Mouse (Mus musculus): Measurements from ENCODE around the gene Cuta. TPM values are rescaled to one million over a fixed set of nuclear protein-coding genes. Genes with fewer than 3 reads are reported as not detected.

The Cuta gene
- polyA plus RNA-seq, 1 experiment from 2014 or later, result 127 TPM

DNA sequence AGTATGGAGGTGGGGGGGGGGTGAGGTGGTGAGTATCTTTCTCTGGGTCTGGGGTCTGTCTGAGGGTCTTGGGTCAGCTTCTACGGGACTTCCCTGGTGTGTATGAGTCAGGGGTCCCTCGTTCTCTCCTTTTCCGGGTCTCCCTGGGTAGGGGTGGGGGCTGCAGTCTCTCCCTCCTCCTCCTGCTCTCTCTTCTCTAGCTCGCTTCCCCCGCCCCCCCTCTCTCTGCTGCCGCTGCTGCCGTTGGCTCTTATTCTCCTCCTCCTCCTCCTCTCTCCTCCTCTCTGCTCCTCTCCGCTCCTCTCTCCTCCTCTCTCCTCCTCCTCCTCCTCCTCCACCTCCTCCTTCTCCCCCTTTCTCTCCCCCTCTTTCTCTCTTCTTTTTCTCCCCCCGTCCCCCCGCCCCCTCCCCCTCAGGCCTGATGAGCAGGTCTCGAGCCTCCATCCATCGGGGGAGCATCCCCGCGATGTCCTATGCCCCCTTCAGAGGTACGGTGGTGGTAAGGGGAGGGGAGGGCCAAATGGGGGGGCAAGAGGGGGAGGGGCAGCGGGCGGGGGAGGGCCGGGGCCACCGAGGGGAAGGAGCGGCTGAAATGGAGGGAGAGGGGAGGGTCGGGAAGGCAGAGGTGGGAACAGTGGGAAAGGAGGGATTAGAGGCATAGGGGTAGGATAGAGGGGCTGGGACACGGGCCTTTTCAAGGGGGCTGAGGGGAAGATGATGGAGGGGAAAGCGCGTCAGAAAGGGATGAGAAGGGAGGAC is 1.8 kb upstream of the Cuta start, which contains the start of gene Syngap1:
Syngap1 (plus strand) TSS at position 223 of the 759 bp plus-strand sequence.
- H3K27me3 ChIP-seq (replicated peaks), result no peaks in the 10 kb centered on the region
- WGBS, result 2% methylated on average over 18 of the region's 24 CpGs
- no peaks in the 10 kb centered on the region for H3K9me3 ChIP-seq
- peak within 1 kb of the TSS; percentile 98 for H3K4me2 ChIP-seq
- H3K4me3 ChIP-seq, result peak within 1 kb of the TSS; percentile 81
- peak within 1 kb of the TSS; percentile 94 for H3K27ac ChIP-seq
- peak within 1 kb of the TSS; percentile 63 for H3K9ac ChIP-seq
- H3K4me1 ChIP-seq, result peaks cover 63% of the 10 kb centered on the region
- H3K36me3 ChIP-seq (replicated peaks), result no peaks in the 10 kb centered on the region
- peak; percentile 3; the same call in 1 of the 2 replicates for ATAC-seq (replicated peaks)

DNA sequence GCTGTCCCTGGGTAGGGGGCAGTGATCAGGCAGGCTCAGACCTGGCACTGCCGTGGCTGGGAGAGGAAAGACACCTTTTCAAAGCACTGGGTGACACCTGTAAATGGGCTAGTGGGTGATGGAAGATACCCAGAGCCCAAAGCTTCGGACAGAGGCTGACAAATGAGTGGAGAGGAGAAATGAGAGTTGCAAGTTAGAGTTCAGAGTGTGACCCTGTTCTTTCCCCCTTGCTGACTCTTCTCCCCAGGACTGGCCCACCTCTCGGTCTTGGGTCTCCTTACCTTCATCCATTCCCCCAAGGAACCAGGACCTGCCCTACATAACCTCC is 568 bp upstream of the Cuta start:
- Histone ChIP-seq H3K36me3 (replicated peaks) (0 out of 2 replicates have a peak, but pooled peaks cover 5% of the 10 kb centered on the region), H3K9me3 (no peaks in the 10 kb centered on the region), H3K4me2 (peak overlapping the region; percentile 98), H3K4me3 (peak overlapping the region; percentile 81), H3K4me1 (peaks cover 50% of the 10 kb centered on the region), H3K27ac (peak overlapping the region; percentile 94), H3K27me3 (replicated peaks) (no peaks in the 10 kb centered on the region), H3K9ac (peak overlapping the region; percentile 56)
- peak; percentile 2; the same call in 1 of the 2 replicates for ATAC-seq (replicated peaks)
- WGBS, result 2% methylated on average over 3 of the region's 3 CpGs

DNA sequence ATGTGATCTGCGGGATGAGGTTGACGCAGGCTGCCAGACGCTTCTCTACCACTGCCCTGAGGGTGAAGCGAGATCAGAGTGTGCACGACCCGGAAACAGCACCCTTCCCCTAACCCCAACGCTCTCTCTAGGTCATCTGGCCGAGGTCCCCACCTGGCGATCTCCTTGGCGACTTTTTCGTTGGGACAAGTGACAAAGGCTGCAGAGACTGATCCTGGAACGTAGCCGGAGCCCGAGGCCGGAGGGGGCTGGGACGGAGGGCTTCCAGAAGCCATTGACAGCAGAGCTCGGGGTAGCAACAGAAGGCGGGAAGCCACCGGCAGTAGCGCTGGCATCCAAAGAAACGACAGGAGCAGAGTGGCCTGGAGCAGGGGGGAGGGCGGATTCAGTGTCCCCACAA is 638 bp downstream of the Cuta start:
- peak overlapping the region; percentile 81 for H3K4me3 ChIP-seq
- ATAC-seq (replicated peaks), result no peak
- H3K4me1 ChIP-seq, result peaks cover 54% of the 10 kb centered on the region
- H3K9me3 ChIP-seq, result no peaks in the 10 kb centered on the region
- WGBS, result under 1% methylated on average over 22 of the region's 22 CpGs
- no peaks in the 10 kb centered on the region for H3K27me3 ChIP-seq (replicated peaks)
- H3K27ac ChIP-seq, result peak overlapping the region; percentile 94
- H3K36me3 ChIP-seq (replicated peaks), result 0 out of 2 replicates have a peak, but pooled peaks cover 5% of the 10 kb centered on the region
- peak overlapping the region; percentile 62 for H3K9ac ChIP-seq
- peak overlapping the region; percentile 98 for H3K4me2 ChIP-seq

DNA sequence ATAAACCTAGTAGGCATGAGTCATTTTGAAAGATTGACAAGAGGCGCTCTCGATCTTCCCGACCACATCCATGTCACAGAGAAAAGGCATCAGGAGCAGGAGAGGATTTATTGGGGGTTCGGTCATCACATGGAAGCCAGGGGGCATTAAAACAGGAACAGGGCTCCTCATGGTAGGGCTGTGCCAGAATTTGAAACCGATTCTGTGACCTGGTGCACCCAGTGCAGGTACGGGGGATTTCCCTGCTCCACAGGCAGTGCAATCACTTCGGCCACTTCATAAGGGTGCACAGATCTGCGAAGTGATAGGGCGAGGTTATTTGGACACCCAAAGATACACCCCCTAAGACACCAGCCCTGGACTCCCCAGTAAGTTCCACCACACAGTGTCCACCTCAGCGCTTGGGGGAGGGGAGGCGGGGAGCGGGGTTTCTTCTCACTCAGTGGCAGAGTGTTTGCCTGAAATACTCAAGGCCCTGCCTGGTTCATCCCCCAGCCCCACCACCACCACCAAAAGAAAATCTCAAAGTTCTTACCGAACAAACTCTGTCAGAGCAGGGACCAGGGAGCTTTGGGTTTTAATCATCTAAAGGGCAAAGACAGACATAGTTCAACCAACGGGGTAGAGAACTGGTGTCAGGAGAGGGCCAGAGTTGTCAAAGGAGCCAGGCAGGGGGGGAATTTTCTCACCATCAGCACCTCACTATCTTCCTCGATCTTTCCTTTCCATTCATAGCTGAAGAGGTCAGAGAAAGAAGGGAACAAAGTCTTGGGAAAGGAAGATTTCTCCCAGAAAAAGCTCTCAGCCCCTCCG is 1.3 kb downstream of the Cuta start:
- 65% methylated on average over 16 of the region's 16 CpGs for WGBS
- Histone ChIP-seq H3K9ac (peak overlapping the region; percentile 62), H3K27ac (no peak overlapping the region; the same call in 1 of the 2 replicates), H3K27me3 (replicated peaks) (no peaks in the 10 kb centered on the region), H3K4me2 (peak overlapping the region; percentile 98), H3K4me1 (peaks cover 59% of the 10 kb centered on the region), H3K9me3 (no peaks in the 10 kb centered on the region), H3K4me3 (peak overlapping the region; percentile 81), H3K36me3 (replicated peaks) (0 out of 2 replicates have a peak, but pooled peaks cover 5% of the 10 kb centered on the region)
- no peak for ATAC-seq (replicated peaks)

DNA sequence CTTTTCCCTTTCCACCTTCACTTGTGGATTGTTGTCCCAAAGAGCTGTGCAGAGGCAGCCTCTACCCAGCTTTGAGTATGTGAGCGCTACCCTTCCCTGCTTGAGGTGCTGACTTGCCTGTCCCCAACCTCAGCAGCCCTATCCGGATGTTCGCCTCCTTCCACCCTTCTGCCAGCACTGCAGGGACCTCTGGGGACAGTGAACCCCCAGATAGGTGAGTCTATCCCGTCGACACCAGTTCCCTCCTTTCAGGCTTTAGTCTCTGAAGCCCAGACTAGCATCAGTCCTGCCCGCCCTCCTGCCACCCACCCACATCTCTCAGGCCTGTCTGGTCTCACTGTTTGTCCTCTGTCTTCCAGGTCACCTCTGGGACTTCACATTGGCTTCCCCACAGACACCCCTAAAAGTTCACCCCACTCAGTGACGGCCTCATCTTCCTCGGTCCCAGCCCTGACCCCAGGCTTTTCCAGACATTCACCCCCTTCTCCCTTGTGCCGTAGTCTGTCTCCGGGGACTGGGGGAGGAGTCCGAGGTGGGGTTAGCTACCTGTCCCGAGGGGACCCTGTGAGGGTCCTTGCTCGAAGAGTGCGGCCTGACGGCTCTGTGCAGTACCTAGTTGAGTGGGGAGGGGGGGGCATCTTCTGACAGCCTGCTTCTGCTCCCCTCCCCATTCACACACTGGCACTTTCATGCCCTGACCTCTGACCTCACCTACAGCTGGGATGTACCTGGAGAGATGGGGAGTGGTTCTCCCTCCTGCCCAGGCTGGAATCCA is 2.3 kb downstream of the Cuta start:
- Histone ChIP-seq H3K27me3 (replicated peaks) (no peaks in the 10 kb centered on the region), H3K4me3 (no peak overlapping the region), H3K4me2 (no peak overlapping the region), H3K27ac (no peak overlapping the region), H3K9ac (no peak overlapping the region), H3K4me1 (peaks cover 54% of the 10 kb centered on the region), H3K9me3 (no peaks in the 10 kb centered on the region), H3K36me3 (replicated peaks) (0 out of 2 replicates have a peak, but pooled peaks cover 5% of the 10 kb centered on the region)
- 88% methylated on average over 15 of the region's 15 CpGs for WGBS
- ATAC-seq (replicated peaks), result no peak

DNA sequence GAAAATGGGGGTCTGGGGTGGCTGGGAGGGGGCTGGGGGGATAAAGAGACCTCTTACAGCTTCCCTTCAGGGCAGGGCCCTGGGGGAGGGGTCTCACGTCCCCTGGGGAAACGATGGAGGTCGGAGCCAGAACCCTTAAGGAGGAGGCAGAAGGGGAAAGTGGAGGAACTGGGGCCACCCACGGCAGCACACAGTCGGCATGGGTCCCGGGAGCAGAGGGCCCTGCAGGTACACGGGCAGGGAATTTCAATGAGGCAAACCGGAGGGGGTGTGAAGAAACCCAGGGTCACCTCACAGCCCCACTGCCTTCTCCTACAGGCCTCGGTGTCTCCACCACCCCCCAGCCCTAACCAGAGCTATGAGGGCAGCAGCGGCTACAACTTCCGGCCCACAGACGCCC is 2.9 kb downstream of the Cuta start:
- no peak overlapping the region for H3K27ac ChIP-seq
- H3K4me1 ChIP-seq, result peaks cover 53% of the 10 kb centered on the region
- H3K4me3 ChIP-seq, result no peak overlapping the region
- H3K36me3 ChIP-seq (replicated peaks), result 0 out of 2 replicates have a peak, but pooled peaks cover 5% of the 10 kb centered on the region
- H3K27me3 ChIP-seq (replicated peaks), result no peaks in the 10 kb centered on the region
- no peak for ATAC-seq (replicated peaks)
- no peaks in the 10 kb centered on the region for H3K9me3 ChIP-seq
- no peak overlapping the region for H3K4me2 ChIP-seq
- WGBS, result 82% methylated on average over 10 of the region's 12 CpGs
- no peak overlapping the region for H3K9ac ChIP-seq

DNA sequence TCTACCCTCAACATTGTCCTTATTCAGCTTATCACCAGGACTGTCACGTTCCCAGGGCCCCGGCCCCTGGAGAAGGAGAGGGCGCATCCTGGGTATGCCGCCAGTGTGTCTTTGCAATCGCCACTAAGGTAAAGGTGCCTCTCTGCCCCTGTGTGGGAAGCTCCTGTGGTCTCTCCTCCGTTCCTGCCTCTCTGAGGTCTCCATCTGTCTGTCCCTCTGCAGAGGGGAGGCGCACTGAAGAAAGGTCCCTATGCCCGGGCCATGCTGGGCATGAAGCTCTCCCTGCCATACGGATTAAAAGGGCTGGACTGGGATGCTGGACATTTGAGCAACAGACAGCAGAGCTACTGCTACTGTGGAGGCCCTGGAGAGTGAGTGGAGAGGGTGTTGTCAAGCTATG is 4.3 kb downstream of the Cuta start:
- H3K9ac ChIP-seq, result no peak overlapping the region
- H3K9me3 ChIP-seq, result no peaks in the 10 kb centered on the region
- H3K27ac ChIP-seq, result no peak overlapping the region
- peaks cover 43% of the 10 kb centered on the region for H3K4me1 ChIP-seq
- ATAC-seq (replicated peaks), result no peak
- no peaks in the 10 kb centered on the region for H3K27me3 ChIP-seq (replicated peaks)
- H3K36me3 ChIP-seq (replicated peaks), result 0 out of 2 replicates have a peak, but pooled peaks cover 5% of the 10 kb centered on the region
- no peak overlapping the region for H3K4me2 ChIP-seq
- H3K4me3 ChIP-seq, result no peak overlapping the region
- 91% methylated on average over 9 of the region's 9 CpGs for WGBS

DNA sequence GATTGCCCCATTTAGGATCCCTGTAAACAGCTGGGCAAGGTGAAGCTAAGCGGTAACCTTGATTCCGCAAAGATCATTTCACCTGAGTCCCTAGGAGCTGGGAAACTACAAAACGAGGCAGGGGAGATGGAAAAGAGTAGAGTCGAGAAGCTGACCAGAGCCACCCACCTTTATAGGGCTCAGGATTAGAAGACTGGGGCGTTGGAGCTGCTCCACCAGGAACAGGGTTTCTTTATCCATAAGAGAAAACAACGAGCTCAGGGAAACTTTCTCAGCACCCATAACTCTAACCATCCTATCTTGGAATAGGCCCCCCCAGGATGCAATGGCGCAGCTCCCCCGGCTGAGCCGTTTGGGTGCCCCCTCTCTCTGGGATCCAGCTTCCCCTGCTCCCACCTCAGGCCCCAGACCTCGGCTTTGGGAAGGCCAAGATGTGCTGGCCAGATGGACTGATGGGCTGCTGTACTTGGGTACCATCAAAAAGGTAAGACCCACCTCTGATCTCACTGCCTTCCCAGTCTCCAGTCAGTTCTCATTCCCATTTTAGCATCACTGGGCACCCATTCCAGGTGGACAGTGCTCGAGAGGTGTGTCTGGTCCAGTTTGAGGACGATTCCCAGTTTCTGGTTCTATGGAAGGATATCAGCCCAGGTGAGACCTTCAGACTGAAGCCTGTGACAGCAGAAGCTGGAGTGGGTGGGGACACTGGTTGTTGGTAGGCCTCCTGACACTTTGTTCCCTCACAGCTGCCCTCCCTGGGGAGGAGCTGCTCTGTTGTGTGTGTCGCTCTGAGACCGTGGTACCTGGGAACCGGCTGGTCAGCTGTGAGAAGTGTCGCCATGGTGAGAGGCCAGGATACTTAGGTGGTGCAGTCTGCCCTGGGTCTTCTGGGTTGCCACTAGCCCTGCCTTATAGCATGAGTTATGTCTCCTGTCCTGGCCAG is 5.2 kb downstream of the Cuta start:
- H3K9ac ChIP-seq, result peak overlapping the region; percentile 94
- H3K9me3 ChIP-seq, result no peaks in the 10 kb centered on the region
- H3K27me3 ChIP-seq (replicated peaks), result no peaks in the 10 kb centered on the region
- peak overlapping the region; percentile 98 for H3K4me2 ChIP-seq
- 0 out of 2 replicates have a peak, but pooled peaks cover 5% of the 10 kb centered on the region for H3K36me3 ChIP-seq (replicated peaks)
- H3K4me3 ChIP-seq, result peak overlapping the region; percentile 91
- no peak for ATAC-seq (replicated peaks)
- H3K27ac ChIP-seq, result peak overlapping the region; percentile 90; the same call in 1 of the 2 replicates
- WGBS, result 85% methylated on average over 16 of the region's 16 CpGs
- peaks cover 40% of the 10 kb centered on the region for H3K4me1 ChIP-seq

DNA sequence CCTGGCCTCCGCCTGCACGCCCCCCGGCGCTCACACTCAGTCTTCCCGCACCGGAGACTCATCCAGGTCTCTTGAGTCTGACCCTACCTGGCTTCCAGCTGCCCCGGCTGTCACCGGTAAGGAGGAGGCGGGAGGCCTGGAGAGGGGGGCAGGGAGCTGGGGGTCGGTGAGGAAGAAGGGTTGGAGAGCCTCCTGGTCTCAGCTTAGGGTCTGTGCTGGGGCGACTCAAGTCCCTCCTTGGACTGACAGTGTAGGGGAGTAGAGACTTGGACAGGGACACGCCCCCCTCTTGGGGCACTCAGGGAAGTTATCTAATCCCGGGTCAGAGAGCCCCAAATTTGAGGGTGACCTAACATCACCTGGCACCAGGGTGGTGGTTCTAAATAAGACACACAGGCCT is 6.0 kb downstream of the Cuta start:
- H3K4me3 ChIP-seq, result peak overlapping the region; percentile 91
- peak overlapping the region; percentile 98 for H3K4me2 ChIP-seq
- H3K27me3 ChIP-seq (replicated peaks), result no peaks in the 10 kb centered on the region
- H3K36me3 ChIP-seq (replicated peaks), result 0 out of 2 replicates have a peak, but pooled peaks cover 5% of the 10 kb centered on the region
- no peaks in the 10 kb centered on the region for H3K9me3 ChIP-seq
- H3K27ac ChIP-seq, result peak overlapping the region; percentile 90
- peaks cover 34% of the 10 kb centered on the region for H3K4me1 ChIP-seq
- WGBS, result 11% methylated on average over 13 of the region's 13 CpGs
- peak; percentile 30 for ATAC-seq (replicated peaks)
- peak overlapping the region; percentile 94 for H3K9ac ChIP-seq

DNA sequence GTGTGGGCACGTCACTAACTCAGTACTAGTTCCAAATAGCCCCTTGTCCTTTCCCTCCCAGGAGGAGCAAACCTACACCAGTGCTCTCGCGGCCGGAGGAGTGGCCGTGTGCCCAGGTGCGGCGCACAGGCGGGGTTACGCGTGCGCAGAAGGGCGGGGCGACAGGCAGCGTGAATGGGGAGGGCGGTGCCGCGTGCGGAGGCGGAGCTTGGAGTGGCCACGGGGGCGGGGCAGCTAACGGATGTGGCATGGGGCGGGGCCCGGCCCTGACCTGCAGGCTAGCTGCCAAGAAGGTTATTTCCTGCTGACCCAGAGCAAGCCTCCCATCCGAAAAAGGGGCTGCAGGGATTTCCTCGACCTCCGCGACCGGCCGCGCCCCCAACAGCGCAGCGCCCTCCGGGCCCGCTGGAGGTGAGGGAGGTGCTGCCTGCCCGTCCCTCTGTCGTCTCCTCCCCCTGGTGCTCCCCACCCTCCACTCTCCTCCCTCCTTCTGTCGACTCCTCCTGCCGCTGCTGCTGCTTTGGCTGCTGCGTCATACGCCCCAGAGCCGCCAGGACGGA is 6.5 kb downstream of the Cuta start, which contains the start of gene Phf1:
Phf1 (plus strand) TSS at position 214 of the 560 bp plus-strand sequence.
- Histone ChIP-seq H3K36me3 (replicated peaks) (0 out of 2 replicates have a peak, but pooled peaks cover 5% of the 10 kb centered on the region), H3K9me3 (no peaks in the 10 kb centered on the region), H3K4me1 (peaks cover 29% of the 10 kb centered on the region), H3K27ac (peak within 1 kb of the TSS; percentile 90), H3K27me3 (replicated peaks) (no peaks in the 10 kb centered on the region), H3K4me3 (peak within 1 kb of the TSS; percentile 91), H3K9ac (peak within 1 kb of the TSS; percentile 94), H3K4me2 (peak within 1 kb of the TSS; percentile 98)
- WGBS, result under 1% methylated on average over 43 of the region's 43 CpGs
- ATAC-seq (replicated peaks), result peak; percentile 81
